Mouse (Mus musculus) MEL (cell line): Measurements from ENCODE around the gene Mtrf1l. TPM values are rescaled to one million over a fixed set of nuclear protein-coding genes. Genes with fewer than 3 reads are reported as not detected.

Experiments used
- DNase-seq: peaks from one replicate; pipeline ENCODE4 v3.0.0; 2011; ENCODE audit warnings: low read depth, low spot score
- H3K27ac ChIP-seq: 2 replicates; pipeline ENCODE4 v1.5.1; 2012; ENCODE audit warnings: low read depth, mild to moderate bottlenecking, control low read depth, low read length, moderate library complexity; ENCODE audit not compliant: control insufficient read depth
- H3K27me3 ChIP-seq, 2 experiments: fragments of 150-350 bp in 1 of 2; sonication (generic) in 1 of 2; 2 replicates each; pipeline ENCODE4 v1.6.1; 2012; ENCODE audit warnings: low read length in 2 of 2, mild to moderate bottlenecking in 2 of 2, improper control_type of control experiment in 1 of 2, moderate library complexity in 1 of 2; ENCODE audit not compliant: insufficient read depth in 2 of 2, control insufficient read depth in 1 of 2
- H3K36me3 ChIP-seq, 2 experiments: 2 replicates each; pipeline ENCODE4 v1.6.1; 2012 to 2014; ENCODE audit warnings: low read length in 2 of 2, improper control_type of control experiment in 1 of 2, inconsistent platforms in 1 of 2, mild to moderate bottlenecking in 1 of 2; ENCODE audit not compliant: insufficient read depth in 2 of 2, control insufficient read depth in 1 of 2
- H3K4me1 ChIP-seq, 2 experiments: fragments of 150-350 bp in 1 of 2; sonication (generic) in 1 of 2; 2 replicates each; pipeline ENCODE4 v1.6.1; 2012; ENCODE audit warnings: low read length in 2 of 2, improper control_type of control experiment in 1 of 2, mild to moderate bottlenecking in 1 of 2; ENCODE audit not compliant: insufficient read depth in 2 of 2, control insufficient read depth in 1 of 2
- H3K4me3 ChIP-seq, 2 experiments: fragments of 150-350 bp in 1 of 2; sonication (generic) in 1 of 2; 2 replicates each; pipeline ENCODE4 v1.5.1; 2012; ENCODE audit warnings: low read depth in 2 of 2, low read length in 2 of 2, mild to moderate bottlenecking in 2 of 2, moderate library complexity in 2 of 2, control low read depth in 1 of 2, improper control_type of control experiment in 1 of 2; ENCODE audit not compliant: control insufficient read depth in 1 of 2, insufficient read depth in 1 of 2
- H3K79me2 ChIP-seq: 2 replicates; pipeline ENCODE4 v1.6.1; 2012; ENCODE audit warnings: mild to moderate bottlenecking, low read length, moderate library complexity; ENCODE audit not compliant: control insufficient read depth, poor library complexity, insufficient read depth
- H3K9ac ChIP-seq: 2 replicates; pipeline ENCODE4 v1.6.1; 2012; ENCODE audit warnings: low read depth, mild to moderate bottlenecking, control low read depth, low read length, moderate library complexity; ENCODE audit not compliant: control insufficient read depth, poor library complexity, severe bottlenecking
- H3K9me3 ChIP-seq: fragments of 150-350 bp; sonication (generic); replicated peaks from 2 replicates; pipeline ENCODE4 v1.6.1; 2012; ENCODE audit warnings: mild to moderate bottlenecking, low read length, improper control_type of control experiment, moderate library complexity; ENCODE audit not compliant: insufficient read depth
- CHD1 ChIP-seq: IDR thresholded peaks from 2 replicates; pipeline ENCODE4 v1.6.1; 2012; ENCODE audit warnings: low read depth, mild to moderate bottlenecking, inconsistent platforms, low read length, improper control_type of control experiment
- CHD2 ChIP-seq: IDR thresholded peaks from 2 replicates; pipeline ENCODE4 v1.6.1; 2011; ENCODE audit warnings: low read length, improper control_type of control experiment
- CTCF ChIP-seq, 3 experiments: IDR thresholded peaks in 2 of 3; conservative IDR thresholded peaks in 1 of 3; 2 replicates each; pipeline ENCODE4 v1.5.1; 2011 to 2012; ENCODE audit warnings: low read length in 3 of 3, low read depth in 2 of 3, mild to moderate bottlenecking in 2 of 3, improper control_type of control experiment in 1 of 3, inconsistent platforms in 1 of 3, mixed read lengths in 1 of 3, moderate library complexity in 1 of 3; ENCODE audit not compliant: control insufficient read depth in 1 of 3, insufficient read depth in 1 of 3, poor library complexity in 1 of 3, severe bottlenecking in 1 of 3
- E2F4 ChIP-seq: IDR thresholded peaks from 2 replicates; pipeline ENCODE4 v1.6.1; 2011; ENCODE audit warnings: low read depth, low read length, improper control_type of control experiment, borderline replicate concordance
- ELF1 ChIP-seq: IDR thresholded peaks from 2 replicates; pipeline ENCODE4 v1.6.1; 2014; ENCODE audit warnings: low read depth, mild to moderate bottlenecking, inconsistent platforms, low read length, improper control_type of control experiment, moderate library complexity
- ETS1 ChIP-seq: IDR thresholded peaks from 2 replicates; pipeline ENCODE4 v1.6.1; 2012; ENCODE audit warnings: low read depth, mild to moderate bottlenecking, inconsistent platforms, low read length, improper control_type of control experiment, moderate library complexity
- GABPA ChIP-seq: IDR thresholded peaks from 2 replicates; pipeline ENCODE4 v1.6.1; 2012; ENCODE audit warnings: low read depth, mild to moderate bottlenecking, inconsistent platforms, low read length, improper control_type of control experiment, moderate library complexity
- HCFC1 ChIP-seq: IDR thresholded peaks from 2 replicates; pipeline ENCODE4 v1.6.1; 2012; ENCODE audit warnings: low read depth, mild to moderate bottlenecking, inconsistent platforms, low read length, improper control_type of control experiment, moderate library complexity
- JUND ChIP-seq: IDR thresholded peaks from 2 replicates; pipeline ENCODE4 v1.6.1; 2011; ENCODE audit warnings: low read depth, mild to moderate bottlenecking, improper control_type of control experiment, low read length
- KAT2A ChIP-seq: conservative IDR thresholded peaks from 2 replicates; pipeline ENCODE4 v1.6.1; 2012; ENCODE audit warnings: low read depth, low read length, improper control_type of control experiment, inconsistent platforms
- MAFK ChIP-seq: IDR thresholded peaks from 2 replicates; pipeline ENCODE4 v1.6.1; 2011; ENCODE audit warnings: low read depth, mild to moderate bottlenecking, low read length, improper control_type of control experiment, borderline replicate concordance
- MAX ChIP-seq: IDR thresholded peaks from 2 replicates; pipeline ENCODE4 v1.6.1; 2011; ENCODE audit warnings: low read length, improper control_type of control experiment
- MAZ ChIP-seq: IDR thresholded peaks from 2 replicates; pipeline ENCODE4 v1.6.1; 2012; ENCODE audit warnings: low read depth, mild to moderate bottlenecking, inconsistent platforms, low read length, improper control_type of control experiment
- MEF2A ChIP-seq: IDR thresholded peaks from 2 replicates; pipeline ENCODE4 v1.6.1; 2014; ENCODE audit warnings: low read depth, mild to moderate bottlenecking, inconsistent platforms, low read length, improper control_type of control experiment; ENCODE audit not compliant: poor library complexity, insufficient replicate concordance, severe bottlenecking; ENCODE audit errors: extremely low read depth
- MXI1 ChIP-seq: IDR thresholded peaks from 2 replicates; pipeline ENCODE4 v1.6.1; 2011; ENCODE audit warnings: mild to moderate bottlenecking, low read depth, low read length, improper control_type of control experiment
- MYB ChIP-seq: IDR thresholded peaks from 2 replicates; pipeline ENCODE4 v1.6.1; 2011; ENCODE audit warnings: mild to moderate bottlenecking, low read depth, low read length, improper control_type of control experiment
- MYC ChIP-seq: IDR thresholded peaks from 2 replicates; pipeline ENCODE4 v1.6.1; 2011; ENCODE audit warnings: low read depth, mild to moderate bottlenecking, low read length, improper control_type of control experiment, moderate library complexity
- NELFE ChIP-seq: IDR thresholded peaks from 2 replicates; pipeline ENCODE4 v1.6.1; 2011; ENCODE audit warnings: low read depth, low read length, improper control_type of control experiment
- NRF1 ChIP-seq: IDR thresholded peaks from 2 replicates; pipeline ENCODE4 v1.6.1; 2014; ENCODE audit warnings: low read depth, mild to moderate bottlenecking, inconsistent platforms, low read length, improper control_type of control experiment, moderate library complexity; ENCODE audit not compliant: poor library complexity, insufficient read depth, severe bottlenecking
- POLR2A ChIP-seq, 2 experiments: IDR thresholded peaks; 2 replicates each; pipeline ENCODE4 v1.6.1; 2011 to 2012; ENCODE audit warnings: low read length in 2 of 2, mild to moderate bottlenecking in 2 of 2, control low read depth in 1 of 2, improper control_type of control experiment in 1 of 2, low read depth in 1 of 2, moderate library complexity in 1 of 2; ENCODE audit not compliant: control insufficient read depth in 1 of 2, insufficient read depth in 1 of 2, poor library complexity in 1 of 2
- POLR2AphosphoS2 ChIP-seq: IDR thresholded peaks from 2 replicates; pipeline ENCODE4 v1.6.1; 2011; ENCODE audit warnings: low read length, improper control_type of control experiment
- POLR2AphosphoS5 ChIP-seq: IDR thresholded peaks from 2 replicates; pipeline ENCODE4 v1.6.1; 2012; ENCODE audit warnings: low read depth, borderline replicate concordance, mild to moderate bottlenecking, inconsistent platforms, low read length, moderate library complexity, mixed read lengths
- RAD21 ChIP-seq: IDR thresholded peaks from 2 replicates; pipeline ENCODE4 v1.6.1; 2011; ENCODE audit warnings: mild to moderate bottlenecking, low read depth, low read length, improper control_type of control experiment
- RCOR1 ChIP-seq: IDR thresholded peaks from 2 replicates; pipeline ENCODE4 v1.6.1; 2012; ENCODE audit warnings: low read depth, mild to moderate bottlenecking, inconsistent platforms, low read length, improper control_type of control experiment
- SIN3A ChIP-seq: IDR thresholded peaks from 2 replicates; pipeline ENCODE4 v1.6.1; 2012; ENCODE audit warnings: low read length, improper control_type of control experiment, inconsistent platforms
- SMC3 ChIP-seq: IDR thresholded peaks from 2 replicates; pipeline ENCODE4 v1.6.1; 2011; ENCODE audit warnings: low read depth, low read length, improper control_type of control experiment
- TAL1 ChIP-seq: IDR thresholded peaks from 2 replicates; pipeline ENCODE4 v1.6.1; 2012; ENCODE audit warnings: mild to moderate bottlenecking, inconsistent platforms, low read length, moderate library complexity, mixed read lengths
- TBP ChIP-seq: IDR thresholded peaks from 2 replicates; pipeline ENCODE4 v1.8.0; 2011; ENCODE audit warnings: low read depth, low read length, improper control_type of control experiment
- TCF12 ChIP-seq: IDR thresholded peaks from 2 replicates; pipeline ENCODE4 v1.6.1; 2014; ENCODE audit warnings: low read depth, mild to moderate bottlenecking, inconsistent platforms, low read length, improper control_type of control experiment, moderate library complexity
- USF1 ChIP-seq: IDR thresholded peaks from 2 replicates; pipeline ENCODE4 v1.6.1; 2014; ENCODE audit warnings: low read depth, mild to moderate bottlenecking, inconsistent platforms, low read length, improper control_type of control experiment, moderate library complexity
- USF2 ChIP-seq, 2 experiments: IDR thresholded peaks; 2 replicates each; pipeline ENCODE4 v1.6.1; 2011 to 2012; ENCODE audit warnings: improper control_type of control experiment in 2 of 2, low read length in 2 of 2, borderline replicate concordance in 1 of 2, inconsistent platforms in 1 of 2, low read depth in 1 of 2, mild to moderate bottlenecking in 1 of 2; ENCODE audit not compliant: insufficient read depth in 1 of 2
- ZC3H11A ChIP-seq: IDR thresholded peaks from 2 replicates; pipeline ENCODE4 v1.6.1; 2012; ENCODE audit warnings: low read depth, mild to moderate bottlenecking, inconsistent platforms, low read length, improper control_type of control experiment
- ZKSCAN1 ChIP-seq: IDR thresholded peaks from 2 replicates; pipeline ENCODE4 v1.6.1; 2012; ENCODE audit warnings: low read depth, mild to moderate bottlenecking, inconsistent platforms, low read length, improper control_type of control experiment, moderate library complexity
- ZMIZ1 ChIP-seq: IDR thresholded peaks from 2 replicates; pipeline ENCODE4 v1.6.1; 2012; ENCODE audit warnings: low read depth, mild to moderate bottlenecking, inconsistent platforms, low read length, improper control_type of control experiment, moderate library complexity
- ZNF384 ChIP-seq: IDR thresholded peaks from 2 replicates; pipeline ENCODE4 v1.6.1; 2012; ENCODE audit warnings: low read depth, mild to moderate bottlenecking, inconsistent platforms, low read length, improper control_type of control experiment
- polyA plus RNA-seq, 2 experiments: library from polyadenylated mRNA; stranded (reverse) in 1 of 2; unstranded in 1 of 2; fragments of >175 nt in 1 of 2; fragments of >200 nt in 1 of 2; gene quantifications; 2 replicates each; pipeline versions ENCODE4 v1.2.1 to v1.2.4; 2012; ENCODE audit warnings: low replicate concordance in 2 of 2, low read depth in 1 of 2; ENCODE audit not compliant: insufficient read length in 2 of 2, insufficient read depth in 1 of 2, missing spikeins in 1 of 2
- total RNA-seq: library from RNA; depleted of rRNA; stranded (reverse); fragments of 300-350 nt; gene quantifications from 2 replicates; pipeline ENCODE4 v1.2.3, GENCODE M21; 2012; rRNA removed

The Mtrf1l gene
- total RNA-seq (4.0 and 4.6 TPM in 2 replicates), polyA plus RNA-seq (1 to 10 TPM in 1 of 2 experiments, not detected in 1; 5.6 TPM)

GRCm38 (mm10) chr10:5823740-5824491, at the start of gene Mtrf1l:
Gene Mtrf1l (minus strand): TSS chr10:5823910.
- Histone ChIP-seq H3K4me3 (peak within 1 kb of the TSS; percentile 88 to 92), H3K9me3 (no peaks in the 10 kb centered on the region), H3K79me2 (peaks cover 14% of the 10 kb centered on the region), H3K9ac (peak within 1 kb of the TSS; percentile 93), H3K27me3 (no peaks in the 10 kb centered on the region), H3K36me3 (peaks cover 8 to 11% of the 10 kb centered on the region in 2 experiments), H3K4me1 (peaks cover 12% of the 10 kb centered on the region in 2 experiments; a peak in 3 of 4 replicates), H3K27ac (peak within 1 kb of the TSS; percentile 57)
- peak; percentile 98 for DNase-seq
- TF ChIP-seq TBP (peak; percentile 17; the same call in 1 of the 2 replicates), CTCF (IDR thresholded peaks at IDR 0.05 in 2 of 3, conservative IDR thresholded peaks at IDR 0.05 in 1 of 3; ENCODE audit: control insufficient read depth in 1 of 3, insufficient read depth in 1 of 3, low read depth in 2 of 3, low read length in 3 of 3, poor library complexity in 1 of 3, severe bottlenecking in 1 of 3) (no peak), MAZ (no peak), HCFC1 (peak; percentile 71; the same call in 1 of the 2 replicates), USF1 (no peak), TAL1 (no peak), MYB (no peak), MXI1 (no peak; the same call in 1 of the 2 replicates), GABPA (no peak), MAFK (no peak), POLR2AphosphoS5 (no peak), SMC3 (no peak), RAD21 (no peak), POLR2AphosphoS2 (peak; percentile 67; the same call in 1 of the 2 replicates), JUND (no peak), E2F4 (no peak), MEF2A (no peak), RCOR1 (no peak), NELFE (peak; percentile 75), KAT2A (no peak), ZMIZ1 (0 out of 2 replicates have a peak, but pooled peaks have one; percentile 51), ETS1 (no peak), MAX (no peak; the same call in 1 of the 2 replicates), CHD1 (no peak), ZKSCAN1 (no peak), MYC (no peak), TCF12 (peak; percentile 19; the same call in 1 of the 2 replicates), ZNF384 (no peak), ELF1 (peak; percentile 61), POLR2A (IDR thresholded peaks at IDR 0.05; ENCODE audit: control insufficient read depth in 1 of 2, insufficient read depth in 1 of 2, low read depth in 1 of 2, low read length in 2 of 2, poor library complexity in 1 of 2) (peak; percentile 35 to 70; a peak in 2 of 4 replicates), CHD2 (no peak), NRF1 (no peak), SIN3A (peak; percentile 52; the same call in 1 of the 2 replicates), USF2 (IDR thresholded peaks at IDR 0.05; ENCODE audit: borderline replicate concordance in 1 of 2, insufficient read depth in 1 of 2, low read depth in 1 of 2, low read length in 2 of 2) (no peak), ZC3H11A (no peak)
